Mouse (Mus musculus) gastrocnemius, postnatal 4 days (tissue): ENCODE data around the gene Fam98b. TPM values are rescaled to one million over a fixed set of nuclear protein-coding genes. Genes with fewer than 3 reads are reported as not detected.

Source experiments
- DNase-seq, 2 experiments: peaks; one replicate each; pipeline ENCODE4 v3.0.0; 2021 to 2022; ENCODE audit warnings: low spot score in 2 of 2, mixed read lengths in 2 of 2
- total RNA-seq, 2 experiments: library from RNA; stranded (reverse); gene quantifications; 2 replicates each; pipeline ENCODE4 v1.2.3; 2021

Gene Fam98b
- total RNA-seq, 2 experiments from 2014 or later, result 29.7 to 32.1 TPM

DNA sequence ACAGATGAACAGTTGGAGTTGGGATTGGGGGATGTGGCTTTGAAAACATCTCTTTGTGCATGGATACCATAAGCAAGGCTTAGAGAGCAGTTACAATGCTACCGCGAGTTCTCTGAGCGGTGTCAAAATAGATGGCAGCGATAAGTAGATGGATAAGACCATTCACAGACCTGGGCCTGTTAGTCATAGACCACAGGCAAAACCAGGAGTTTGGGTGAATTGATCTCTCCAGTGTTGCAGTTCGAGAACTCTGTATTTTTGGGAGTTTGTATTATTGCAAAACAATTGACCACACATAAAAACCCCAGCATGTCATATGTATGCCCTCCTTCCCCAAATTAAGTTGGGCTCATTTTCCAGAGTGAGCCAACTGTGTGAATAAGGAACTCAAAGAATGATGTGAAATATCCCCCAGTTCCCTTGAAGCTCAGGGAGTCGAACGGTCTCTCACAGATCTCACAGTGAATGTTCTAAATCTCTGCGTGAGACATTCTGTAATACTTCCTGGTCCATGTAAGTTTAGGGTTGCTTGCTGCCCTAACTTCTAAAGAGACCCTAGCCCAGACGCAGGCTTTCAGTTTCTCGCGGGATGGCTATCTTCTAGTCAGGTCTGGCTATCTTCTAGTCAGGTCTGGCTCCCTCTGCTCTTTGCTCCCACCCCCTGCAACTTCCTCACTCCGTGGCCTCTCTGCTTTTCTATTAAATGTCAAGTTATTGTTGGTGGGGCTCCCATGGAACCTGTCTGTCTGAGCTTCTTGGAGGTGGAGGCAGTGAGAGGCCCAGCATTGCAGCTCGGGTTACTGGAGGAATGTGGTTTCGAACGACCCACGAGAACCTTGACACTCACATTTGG lies 50.3 kb downstream of the Fam98b start:
- no peak for DNase-seq

GRCm38 (mm10) chr2:117303391-117304350 lies 54.1 kb downstream of the Fam98b start:
- DNase-seq, result no peak

- no peak for DNase-seq
Measured at GRCm38 (mm10) chr2:117304941-117305340, 55.4 kb downstream of the Fam98b start.

DNA sequence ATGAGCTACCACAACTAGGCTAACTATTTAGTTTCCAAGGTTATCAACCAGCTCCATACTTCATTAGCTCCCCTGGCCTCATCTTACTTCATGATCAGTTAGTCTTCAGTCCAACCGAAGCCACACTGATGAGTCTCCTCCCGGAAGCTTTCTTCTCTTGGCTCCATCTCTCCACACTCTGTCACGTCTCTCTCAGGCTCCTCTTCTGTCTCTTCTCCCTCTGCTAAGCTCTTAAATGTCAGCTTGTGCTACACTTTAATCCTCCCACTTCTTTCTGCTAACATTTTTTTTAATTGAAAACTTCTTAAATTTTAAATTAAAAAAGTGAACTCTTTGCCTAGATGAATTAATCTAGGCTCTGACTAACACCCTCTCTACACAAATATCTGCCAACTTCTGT lies 58.4 kb downstream of the Fam98b start:
- no peak for DNase-seq

DNA sequence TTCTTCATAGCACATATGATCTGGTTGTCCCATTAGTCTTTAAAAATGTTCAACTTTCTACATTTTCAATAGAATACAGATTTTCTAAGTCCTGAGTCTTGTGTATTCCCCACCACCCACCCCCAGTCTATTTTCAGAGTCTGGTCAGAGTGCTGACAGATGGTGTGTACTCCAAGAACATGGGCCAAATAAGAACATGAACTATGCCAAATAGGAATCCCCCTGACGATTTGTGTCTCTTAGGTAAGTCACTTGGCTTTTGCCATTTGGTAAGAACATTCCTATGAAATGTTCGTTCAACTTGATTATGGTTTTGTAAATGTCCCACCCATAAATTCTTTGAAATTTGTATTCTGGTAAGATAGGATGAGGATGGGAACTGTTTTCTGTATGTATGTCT lies 59.5 kb downstream of the Fam98b start:
- no peak for DNase-seq

DNA sequence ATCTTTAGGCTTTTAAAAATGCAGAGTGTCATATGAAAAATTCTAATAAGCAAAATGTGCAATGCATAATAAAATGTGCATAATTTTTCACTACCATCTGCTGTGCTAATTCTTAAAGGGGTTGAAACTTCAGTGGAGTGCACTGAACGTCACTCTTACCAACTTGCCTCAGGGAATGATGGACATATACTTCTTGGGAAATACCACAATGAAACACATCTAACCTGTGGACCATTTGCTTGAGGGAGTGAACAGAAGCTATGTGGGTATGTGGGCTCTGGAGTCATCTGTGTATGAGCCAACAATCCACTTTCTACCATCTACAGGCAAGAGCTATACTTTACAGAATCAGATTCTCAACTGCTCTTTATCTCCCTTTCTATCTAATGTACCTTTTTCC lies 61.8 kb downstream of the Fam98b start:
- no peak for DNase-seq

GRCm38 (mm10) chr2:117312030-117312429 lies 62.5 kb downstream of the Fam98b start:
- no peak for DNase-seq

GRCm38 (mm10) chr2:117312441-117312895 lies 62.9 kb downstream of the Fam98b start:
- no peak for DNase-seq

- DNase-seq, result no peak
Measured at GRCm38 (mm10) chr2:117313586-117314235, 64.2 kb downstream of the Fam98b start.

DNA sequence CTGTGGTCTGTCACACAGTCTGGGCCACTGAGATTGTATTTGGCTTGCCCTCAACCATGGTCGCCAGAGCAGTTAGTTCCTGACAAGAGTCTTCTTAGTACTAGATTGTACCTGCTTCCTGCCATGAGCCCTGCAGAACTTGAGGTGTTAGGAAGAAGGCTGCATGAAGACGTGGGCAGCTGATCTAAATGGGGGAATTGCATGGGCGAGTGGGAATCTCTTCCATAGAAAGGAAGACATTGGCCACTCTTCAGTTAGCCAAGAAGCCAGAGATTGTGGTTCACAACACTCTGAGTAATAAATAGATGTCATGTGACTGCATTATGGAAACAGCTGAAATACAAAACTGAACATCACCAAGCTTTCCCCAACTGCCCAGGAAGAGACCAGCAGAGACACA lies 69.5 kb downstream of the Fam98b start:
- DNase-seq, result no peak

Other genes starting within 250 kb of the Fam98b start
- gene Spred1, start 128.4 kb upstream of the Fam98b start, total RNA-seq, result 10 to 100 TPM; 37.0 to 40.3 TPM
- gene Rasgrp1, start 93.3 kb downstream of the Fam98b start, total RNA-seq, result under 1 TPM; 0.61 to 0.73 TPM